8 mouse cellular contexts compared by ENCODE assay signal in the genomic region with DNA sequence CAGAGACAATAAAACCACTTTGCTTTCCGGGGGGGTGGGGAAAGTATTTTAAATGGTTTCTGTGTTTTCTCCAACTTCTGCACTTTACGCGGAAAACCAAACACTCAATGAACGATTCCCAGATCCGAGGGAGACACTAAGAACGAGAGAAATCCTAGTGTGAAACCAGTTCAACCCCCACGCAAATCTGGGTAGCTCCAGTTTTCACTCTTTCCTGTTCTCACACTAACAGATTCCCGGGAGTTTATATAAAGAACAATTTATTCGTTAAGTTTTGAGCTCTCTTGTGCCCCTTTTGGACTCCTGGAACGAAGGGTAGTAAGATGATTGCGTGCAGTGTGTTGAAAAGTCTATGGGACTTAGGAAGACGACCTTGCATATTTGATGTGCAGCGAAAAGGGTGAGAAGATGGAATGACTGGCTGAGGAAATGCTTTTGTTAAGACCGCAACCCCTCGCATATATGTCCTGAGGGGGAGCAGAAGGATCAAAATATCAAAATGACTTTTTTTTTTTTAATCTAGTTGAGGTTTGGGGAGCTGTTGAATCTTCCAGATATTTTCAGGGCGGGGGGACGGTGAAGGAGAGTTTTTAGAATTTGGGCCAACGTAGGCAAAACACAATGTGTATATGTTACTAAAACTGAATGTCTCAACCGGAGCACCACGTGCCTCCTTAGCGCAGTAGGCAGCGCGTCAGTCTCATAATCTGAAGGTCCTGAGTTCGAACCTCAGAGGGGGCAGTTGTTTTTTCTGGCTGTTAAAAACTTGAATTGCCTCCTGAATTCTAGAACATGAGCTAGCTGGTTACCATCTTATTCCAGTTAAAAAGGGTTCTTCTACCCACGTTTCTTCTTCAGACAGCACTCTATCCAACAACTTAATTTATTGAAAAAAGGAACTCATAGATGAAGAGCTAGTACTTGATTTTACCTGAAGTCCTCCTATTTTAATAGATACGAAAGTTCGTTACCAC. TPM values are rescaled to one million over a fixed set of nuclear protein-coding genes. Genes with fewer than 3 reads are reported as not detected.
A peak's percentile ranks its signal among the peaks of the same experiment; 100 is the strongest.
DNase-seq lines count a peak whose midpoint lies in the region; ATAC-seq lines count a peak whose summit lies in the region.

No protein-coding gene starts in this region.

- DNase-seq in NIH3T3 (ENCODE audit: low read depth) = peak; percentile 88
- peak; percentile 83 for DNase-seq in cerebellum, adult 8-10 months
- DNase-seq in forelimb bud, embryonic 11.5 days (ENCODE audit: low read depth, low spot score) = peak; percentile 87
- DNase-seq in layer of hippocampus, postnatal 10 days (ENCODE audit: low spot score in 2 of 2) = peak; percentile 76 to 85
- DNase-seq in lung, postnatal 14 days = peak; percentile 81
- peak; percentile 88 for DNase-seq in retina, postnatal 1 day
- DNase-seq in urinary bladder, postnatal 25 days (ENCODE audit: low spot score) = peak; percentile 62

- peak; percentile 4 to 27; a peak in 3 of 4 replicates for ATAC-seq in hematopoietic stem cell, adult 5-6 weeks (replicated peaks in 1 of 2; ENCODE audit: insufficient read depth in 1 of 2, low FRiP score in 2 of 2, low TSS enrichment in 1 of 2, low read depth in 1 of 2, poor library complexity in 2 of 2, severe bottlenecking in 2 of 2)

RNA-seq across cellular contexts. Expression of a gene that starts 12.0 kb away (rescaled TPM):
- 150 and 162 TPM in 2 replicates for total RNA-seq in hematopoietic stem cell, adult 5-6 weeks (2017)
- 10 to 100 TPM; 43.6 to 50.7 TPM for total RNA-seq in layer of hippocampus, postnatal 10 days (2021)

RNA-seq across cellular contexts. Expression of a gene that starts 21.6 kb away (rescaled TPM):
- total RNA-seq in hematopoietic stem cell, adult 5-6 weeks (2017) = not detected in 2 replicates
- total RNA-seq in layer of hippocampus, postnatal 10 days (2021) = not detected

RNA-seq across cellular contexts. Expression of a gene that starts 37.8 kb away (rescaled TPM):
- not detected in 2 replicates for total RNA-seq in hematopoietic stem cell, adult 5-6 weeks (2017)
- not detected for total RNA-seq in layer of hippocampus, postnatal 10 days (2021)

RNA-seq across cellular contexts. Expression of a gene that starts 55.9 kb away (rescaled TPM):
- 0.06 TPM in 1 of 2 replicates, not detected in the other for total RNA-seq in hematopoietic stem cell, adult 5-6 weeks (2017)
- total RNA-seq in layer of hippocampus, postnatal 10 days (2021) = not detected

Comparison
In these comparisons a context has a peak if more than half of its experiments do, and no peak if none do; other contexts are left out.
1. Peak in every context shown above with its lines: DNase-seq and ATAC-seq.